Mouse (Mus musculus) heart, adult 2 months (tissue): Measurements from ENCODE around the gene Slc23a2. TPM values are rescaled to one million over a fixed set of nuclear protein-coding genes. Genes with fewer than 3 reads are reported as not detected.
A peak's percentile ranks its signal among the peaks of the same experiment; 100 is the strongest.

ENCODE experiments used
- DNase-seq, 2 experiments: peaks; one replicate each; pipeline ENCODE4 v3.0.0; 2021
- H3K27ac ChIP-seq: fragments of 200-600 bp; 2 replicates; pipeline ENCODE4 v1.8.1; 2022
- H3K27me3 ChIP-seq: fragments of 200-500 bp; 2 replicates; pipeline ENCODE4 v1.6.1; 2012; ENCODE audit warnings: mild to moderate bottlenecking, low read length, inconsistent platforms, mixed read lengths; ENCODE audit not compliant: control insufficient read depth, insufficient read depth
- H3K36me3 ChIP-seq: fragments of 200-500 bp; 2 replicates; pipeline ENCODE4 v1.6.1; 2012; ENCODE audit warnings: low read length, inconsistent platforms; ENCODE audit not compliant: control insufficient read depth, insufficient read depth
- H3K4me1 ChIP-seq: fragments of 200-500 bp; 2 replicates; pipeline ENCODE4 v1.6.1; 2011; ENCODE audit warnings: low read length; ENCODE audit not compliant: control insufficient read depth, insufficient read depth
- H3K4me3 ChIP-seq: fragments of 200-600 bp; 2 replicates; pipeline ENCODE4 v1.8.1; 2022
- H3K79me2 ChIP-seq: fragments of 200-500 bp; replicated peaks from 2 replicates; pipeline ENCODE4 v1.6.1; 2012; ENCODE audit warnings: mild to moderate bottlenecking, inconsistent platforms, low read length, moderate library complexity, mixed read lengths; ENCODE audit not compliant: control insufficient read depth, insufficient read depth
- H3K9ac ChIP-seq: fragments of 200-500 bp; 2 replicates; pipeline ENCODE4 v1.6.1; 2012; ENCODE audit warnings: low read depth, mild to moderate bottlenecking, control low read depth, inconsistent platforms, low read length, mixed read lengths
- CTCF ChIP-seq: fragments of 200-600 bp; IDR thresholded peaks from 2 replicates; pipeline ENCODE4 v1.8.1; 2022; ENCODE audit warnings: antibody characterized with exemption, mild to moderate bottlenecking, moderate library complexity
- EP300 ChIP-seq: fragments of 200-500 bp; IDR thresholded peaks from 2 replicates; pipeline ENCODE4 v1.6.1; 2011; ENCODE audit warnings: low read depth, low read length, control low read depth; ENCODE audit not compliant: insufficient read depth
- POLR2A ChIP-seq: fragments of 200-500 bp; IDR thresholded peaks from 2 replicates; pipeline ENCODE4 v1.6.1; 2011; ENCODE audit warnings: mild to moderate bottlenecking, low read depth, low read length, control low read depth; ENCODE audit not compliant: insufficient read depth
- WGBS: fragments of 180-500 bp; shearing (Covaris S2); methylation state at CpG from one replicate; pipeline ENCODE4 v1.1.7; 2018; 5-methylcytosine and 5-hydroxymethylcytosine counted together
- intact Hi-C: fragments of 180-260 bp; cut with DNase I; formaldehyde crosslinking; loops from one replicate; pipeline ENCODE4 v1.15.1; 2025
- polyA plus RNA-seq: library from polyadenylated mRNA; depleted of rRNA; stranded (reverse); fragments of >200 nt; gene quantifications from 2 replicates; pipeline ENCODE4 v1.2.3, GENCODE M21; 2012; rRNA removed
- total RNA-seq, 2 experiments: library from RNA; stranded (reverse); gene quantifications; 2 replicates each; pipeline ENCODE4 v1.2.3; 2021

Gene Slc23a2
- total and polyA plus RNA-seq, 3 experiments = 11.2 to 15.6 (median 11.8) TPM

DNA sequence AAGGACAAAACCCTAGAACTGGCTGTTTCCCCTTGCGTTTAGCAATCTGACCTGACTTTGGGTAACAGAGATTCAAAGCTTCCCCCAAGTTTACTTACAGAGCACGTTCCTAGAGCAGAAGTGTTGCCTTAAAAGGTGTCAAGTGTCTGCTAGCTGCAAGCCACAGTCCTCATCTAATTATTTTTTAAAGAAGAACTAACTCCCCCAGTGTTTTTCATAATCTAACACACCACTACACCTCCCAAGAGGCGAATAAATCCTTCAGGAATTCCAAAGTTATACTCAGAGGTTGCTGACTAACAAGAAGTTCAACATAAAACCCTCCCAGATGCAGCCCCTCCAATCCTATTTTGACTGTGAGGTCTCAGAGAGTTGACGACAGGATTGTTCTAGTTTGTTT is 136.7 kb downstream of the Slc23a2 start:
- intact Hi-C loops = no loop called here
- no peak overlapping the region for H3K9ac ChIP-seq
- TF ChIP-seq POLR2A = no peak
- TF ChIP-seq EP300 = no peak
- TF ChIP-seq CTCF = no peak
- no peak overlapping the region for H3K27ac ChIP-seq
- H3K4me3 ChIP-seq = no peak overlapping the region
- 80% methylated on average over 4 of the region's 4 CpGs for WGBS
- no peaks in the 10 kb centered on the region for H3K79me2 ChIP-seq
- H3K4me1 ChIP-seq = peaks cover 8% of the 10 kb centered on the region
- DNase-seq = no peak
- H3K27me3 ChIP-seq = no peaks in the 10 kb centered on the region
- H3K36me3 ChIP-seq = no peaks in the 10 kb centered on the region

DNA sequence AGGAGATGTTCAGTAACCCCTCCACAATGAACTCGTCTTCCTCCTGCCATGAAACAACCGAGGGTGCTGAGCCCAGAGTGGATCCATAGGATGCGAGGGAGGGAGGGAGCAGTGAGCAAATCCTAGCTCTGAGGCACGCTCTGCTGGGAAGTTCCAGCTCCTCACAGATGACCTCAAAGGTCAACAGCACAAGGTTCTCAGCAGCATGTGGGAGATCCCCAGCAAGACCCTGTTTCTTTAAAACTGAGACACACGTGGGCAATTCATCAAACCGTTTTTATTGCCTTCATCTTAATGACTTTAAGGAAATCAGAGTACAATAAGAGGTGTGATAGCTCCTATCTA is 137.5 kb downstream of the Slc23a2 start:
- WGBS = 55% methylated on average over 6 of the region's 6 CpGs
- H3K27ac ChIP-seq = no peak overlapping the region
- intact Hi-C loops = no loop called here

DNA sequence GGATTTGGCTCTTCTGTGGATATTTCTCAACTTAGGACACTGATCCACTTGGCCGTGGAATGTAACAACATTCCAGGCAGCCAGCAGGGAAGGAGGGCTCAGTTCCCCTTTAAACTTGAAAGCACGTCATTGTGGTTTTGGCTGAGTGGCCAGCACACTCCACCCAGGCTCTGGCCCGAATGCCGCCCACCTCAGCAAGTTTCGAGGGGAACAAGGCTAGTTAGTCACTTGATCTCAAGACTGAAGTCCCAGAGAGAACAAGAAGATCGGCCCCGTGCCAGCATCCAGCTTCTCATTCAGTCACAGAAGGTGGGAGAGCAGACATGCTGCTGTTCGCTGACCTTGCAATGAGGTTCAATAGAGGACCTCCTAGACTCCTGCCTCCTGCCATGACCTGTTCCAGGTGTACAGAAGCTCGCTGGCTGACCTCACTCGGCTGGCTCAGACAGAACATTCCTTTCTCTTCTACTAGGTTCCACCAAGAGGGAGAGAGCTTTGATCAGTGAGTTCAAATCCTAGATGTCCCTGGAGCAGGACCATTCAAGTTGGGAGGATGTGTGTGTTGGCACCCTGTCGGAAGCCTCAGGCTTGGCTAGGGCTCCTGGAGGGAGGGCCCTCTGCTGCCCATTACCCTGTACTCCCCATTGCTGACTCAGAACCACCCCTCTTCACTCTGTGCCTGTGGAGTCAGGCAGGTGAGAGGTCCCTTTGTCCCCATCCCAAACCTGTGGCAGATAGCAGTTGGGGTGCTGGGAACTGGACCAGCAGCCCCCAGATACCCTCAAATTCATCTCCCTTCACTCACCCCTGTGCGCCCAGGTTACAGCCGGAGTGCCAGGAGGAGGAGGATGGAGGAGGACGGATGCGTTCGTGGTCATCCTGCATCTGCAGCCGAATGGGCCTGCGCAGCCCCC is 138.1 kb downstream of the Slc23a2 start:
- no peak overlapping the region for H3K4me3 ChIP-seq
- no peaks in the 10 kb centered on the region for H3K36me3 ChIP-seq
- intact Hi-C loops = no loop called here
- no peaks in the 10 kb centered on the region for H3K79me2 ChIP-seq
- peak; percentile 71 to 88 for DNase-seq
- peak; percentile 52; the same call in 1 of the 2 replicates for TF ChIP-seq EP300
- TF ChIP-seq POLR2A = no peak
- no peak overlapping the region for H3K9ac ChIP-seq
- peaks cover 8% of the 10 kb centered on the region for H3K4me1 ChIP-seq
- no peaks in the 10 kb centered on the region for H3K27me3 ChIP-seq
- H3K27ac ChIP-seq = peak overlapping the region; percentile 30
- WGBS = 71% methylated on average over 18 of the region's 18 CpGs

More for the DNA sequence above, 137.5 kb downstream of the Slc23a2 start:
- no peak overlapping the region for H3K9ac ChIP-seq
- H3K36me3 ChIP-seq = no peaks in the 10 kb centered on the region
- DNase-seq = no peak
- no peaks in the 10 kb centered on the region for H3K79me2 ChIP-seq
- H3K4me1 ChIP-seq = peaks cover 8% of the 10 kb centered on the region
- TF ChIP-seq POLR2A (no peak), CTCF (no peak), EP300 (no peak)
- H3K4me3 ChIP-seq = no peak overlapping the region
- H3K27me3 ChIP-seq = no peaks in the 10 kb centered on the region

DNA sequence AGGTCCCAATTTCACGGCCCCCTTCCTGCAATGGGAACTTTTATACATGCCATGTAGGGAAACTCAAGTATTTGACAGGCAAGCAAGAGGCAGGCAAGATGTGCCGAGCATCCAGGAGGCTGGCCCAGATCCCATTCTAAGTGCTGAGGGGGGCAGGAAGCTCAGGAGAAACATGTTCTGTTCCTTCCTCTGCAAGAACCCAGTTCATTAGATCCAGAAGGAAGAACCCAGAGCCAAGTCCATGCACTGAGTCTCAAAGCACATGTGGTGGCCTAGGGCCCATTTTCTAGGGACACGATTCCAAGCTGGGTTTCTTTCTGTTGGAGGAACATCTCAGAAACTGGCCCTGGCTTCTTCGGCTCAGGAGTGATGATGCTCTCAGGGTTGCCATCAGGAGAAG is 139.5 kb downstream of the Slc23a2 start:
- H3K27me3 ChIP-seq = no peaks in the 10 kb centered on the region
- H3K9ac ChIP-seq = no peak overlapping the region
- H3K4me1 ChIP-seq = peaks cover 8% of the 10 kb centered on the region
- no peaks in the 10 kb centered on the region for H3K36me3 ChIP-seq
- WGBS = 62% methylated on average over 4 of the region's 4 CpGs
- no peaks in the 10 kb centered on the region for H3K79me2 ChIP-seq
- H3K4me3 ChIP-seq = no peak overlapping the region
- DNase-seq = no peak
- TF ChIP-seq EP300 = no peak
- no peak for TF ChIP-seq CTCF
- no peak for TF ChIP-seq POLR2A
- no peak overlapping the region for H3K27ac ChIP-seq
- intact Hi-C loops = no loop called here

DNA sequence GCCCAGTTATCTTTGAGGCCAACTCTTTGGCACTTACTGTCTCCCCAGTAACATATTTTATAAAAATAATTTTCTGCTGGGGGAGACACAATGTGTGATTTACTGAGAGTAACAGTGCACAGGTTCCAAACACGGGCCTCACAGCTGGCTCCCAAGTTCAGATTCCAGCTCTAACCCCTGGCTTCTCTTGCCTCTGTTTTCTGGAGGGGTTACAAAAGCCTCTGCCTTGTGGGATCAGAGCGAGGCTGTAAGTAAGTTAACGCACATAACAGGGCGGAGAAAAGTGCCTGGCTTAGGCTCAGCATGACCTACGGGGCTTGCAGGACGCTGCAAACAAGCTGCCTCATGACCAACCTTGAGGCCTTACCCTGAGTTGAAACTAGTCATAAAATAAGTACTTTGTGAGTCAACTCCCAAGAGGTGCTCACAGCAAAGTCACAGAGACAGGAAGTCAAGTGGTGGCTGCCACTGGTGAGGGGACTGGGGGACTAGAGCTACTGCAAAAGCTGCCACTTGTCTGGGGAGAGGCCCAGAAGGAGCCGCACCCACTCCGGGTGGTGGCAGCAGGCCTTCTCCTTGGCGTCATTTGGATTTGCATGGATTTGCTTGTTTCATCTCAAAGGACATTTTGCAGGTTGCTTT is 140.3 kb downstream of the Slc23a2 start:
- 80% methylated on average over 9 of the region's 9 CpGs for WGBS
- no peak for TF ChIP-seq EP300
- no peak for TF ChIP-seq POLR2A
- Histone ChIP-seq H3K4me1 (peaks cover 8% of the 10 kb centered on the region), H3K27me3 (no peaks in the 10 kb centered on the region), H3K4me3 (no peak overlapping the region), H3K9ac (no peak overlapping the region), H3K79me2 (no peaks in the 10 kb centered on the region), H3K36me3 (no peaks in the 10 kb centered on the region), H3K27ac (no peak overlapping the region)
- intact Hi-C loops = no loop called here
- no peak for DNase-seq

DNA sequence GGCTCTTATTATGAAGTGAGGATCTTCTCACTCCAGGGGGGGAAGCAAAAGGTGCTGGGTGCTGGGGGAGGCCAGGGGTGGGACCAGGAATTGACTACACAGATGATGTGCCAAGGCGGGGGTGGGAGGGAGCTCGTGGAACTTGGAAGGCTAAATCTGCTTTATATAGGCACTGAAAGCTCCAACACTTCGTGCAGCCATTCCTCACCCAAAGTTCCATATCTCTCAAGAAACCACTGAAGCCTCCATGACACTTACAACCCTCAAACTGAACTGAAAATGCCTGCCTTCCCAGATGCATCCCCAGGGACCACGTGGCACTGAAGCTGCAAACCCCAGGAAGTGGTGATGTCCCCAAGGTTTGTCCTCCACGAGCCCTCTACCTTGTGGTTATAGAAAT is 141.0 kb downstream of the Slc23a2 start:
- H3K27ac ChIP-seq = no peak overlapping the region
- intact Hi-C loops = no loop called here
- H3K36me3 ChIP-seq = no peaks in the 10 kb centered on the region
- no peaks in the 10 kb centered on the region for H3K27me3 ChIP-seq
- no peak for DNase-seq
- H3K4me1 ChIP-seq = peaks cover 8% of the 10 kb centered on the region
- H3K79me2 ChIP-seq = no peaks in the 10 kb centered on the region
- 73% methylated on average over 5 of the region's 5 CpGs for WGBS
- no peak for TF ChIP-seq EP300
- TF ChIP-seq CTCF = no peak
- TF ChIP-seq POLR2A = no peak
- no peak overlapping the region for H3K4me3 ChIP-seq
- H3K9ac ChIP-seq = no peak overlapping the region

Other genes starting within 250 kb of the Slc23a2 start
- 100 to 1,000 TPM; 109 to 129 TPM for gene Prnp, start 235.2 kb downstream of the Slc23a2 start, total RNA-seq
- gene Prnp, start 235.2 kb downstream of the Slc23a2 start, polyA plus RNA-seq = 101 and 110 TPM in 2 replicates
- under 1 TPM in 1 of 2 experiments, not detected in 1; 0.23 TPM for gene Prn, start 235.2 kb downstream of the Slc23a2 start, total RNA-seq
- not detected in 2 replicates for gene Prn, start 235.2 kb downstream of the Slc23a2 start, polyA plus RNA-seq
- gene Prnd, start 194.2 kb downstream of the Slc23a2 start, total RNA-seq = 1 to 10 TPM in 1 of 2 experiments, under 1 TPM in 1; 0.65 to 1.2 TPM
- gene Prnd, start 194.2 kb downstream of the Slc23a2 start, polyA plus RNA-seq = 3.8 and 9.9 TPM in 2 replicates
- 10 to 100 TPM in 1 of 2 experiments, 1 to 10 TPM in 1; 6.8 to 11.5 TPM for gene Rassf2, start 114.8 kb downstream of the Slc23a2 start, total RNA-seq
- gene Rassf2, start 114.8 kb downstream of the Slc23a2 start, polyA plus RNA-seq = 6.0 and 7.5 TPM in 2 replicates
- 10 to 100 TPM; 23.1 to 23.3 TPM for gene Tmem230, start 102.7 kb upstream of the Slc23a2 start, total RNA-seq
- 28.0 and 43.2 TPM in 2 replicates for gene Tmem230, start 102.7 kb upstream of the Slc23a2 start, polyA plus RNA-seq
- gene Pcna, start 108.2 kb upstream of the Slc23a2 start, total RNA-seq = 10 to 100 TPM; 36.5 to 39.9 TPM
- 25.9 and 35.8 TPM in 2 replicates for gene Pcna, start 108.2 kb upstream of the Slc23a2 start, polyA plus RNA-seq
- 10 to 100 TPM; 75.4 to 90.4 TPM for gene Cds2, start 118.0 kb upstream of the Slc23a2 start, total RNA-seq
- gene Cds2, start 118.0 kb upstream of the Slc23a2 start, polyA plus RNA-seq = 48.0 and 85.1 TPM in 2 replicates
- under 1 TPM; 0.08 to 0.11 TPM for gene Prokr2, start 240.3 kb upstream of the Slc23a2 start, total RNA-seq
- 0.04 and 0.26 TPM in 2 replicates for gene Prokr2, start 240.3 kb upstream of the Slc23a2 start, polyA plus RNA-seq